ENCODE assay signal across 27 mouse cellular contexts in genomic region chr19:55369691-55370090, GRCm38 (mm10). TPM values are rescaled to one million over a fixed set of nuclear protein-coding genes. Genes with fewer than 3 reads are reported as not detected.
DNase-seq lines count a peak whose midpoint lies in the region; ATAC-seq and TF ChIP-seq lines count a peak whose summit lies in the region.
"Had no signal": no experiment of that assay in that cellular context is flagged by ENCODE, and none has a peak within 500 bp of the region (broad histone marks: within the 10 kb centered on the region; RNA-seq: fewer than 3 reads in every experiment).

No protein-coding gene starts in this region.

- no peak for ATAC-seq in heart, embryonic 16.5 days (replicated peaks; ENCODE audit: extremely low read depth, insufficient read depth, low FRiP score)
- ATAC-seq in midbrain, postnatal 0 days (ENCODE audit: low FRiP score): no peak
- ATAC-seq: activated CD4-positive, CD25-positive, alpha-beta regulatory T cell, adult 4 months; CD4-positive, CD25-positive, alpha-beta regulatory T cell, adult 4 months; hindbrain, embryonic 16.5 days; liver, embryonic 12.5 days; lung, postnatal 0 days had no signal

- DNase-seq in heart, postnatal 14 days: no peak
- DNase-seq in lung, postnatal 36 days: peak; percentile 36
- DNase-seq in lung, postnatal 10 days: no peak
- DNase-seq in NIH3T3 (ENCODE audit: low read depth): peak; percentile 73
- DNase-seq in midbrain, postnatal 0 days (ENCODE audit: low spot score): no peak
- DNase-seq in frontal cortex, adult 2 months (ENCODE audit: extremely low spot score in 1 of 2, low spot score in 1 of 2): no peak
- DNase-seq: adrenal gland, adult 8-10 months; cerebellum, adult 8-10 months; cerebellum, postnatal 25 days; gastrocnemius, postnatal 14 days; kidney, adult 18-20 months; kidney, postnatal 25 days; lung, adult 18-20 months; right cerebral cortex, postnatal 4 days; thymus, adult 18-20 months; thymus, postnatal 36 days had no signal

- H3K36me3 ChIP-seq in heart, embryonic 16.5 days (ENCODE audit: control insufficient read depth, insufficient read depth): no peaks in the 10 kb centered on the region
- H3K36me3 ChIP-seq in midbrain, postnatal 0 days (ENCODE audit: insufficient read depth, low read length): no peaks in the 10 kb centered on the region
- H3K36me3 ChIP-seq: kidney, embryonic 15.5 days; limb, embryonic 13.5 days; liver, embryonic 12.5 days; neural tube, embryonic 13.5 days had no signal

- H3K4me1 ChIP-seq in heart, embryonic 16.5 days (ENCODE audit: control insufficient read depth, insufficient read depth, low read length): peaks cover 2% of the 10 kb centered on the region; the same call in 1 of the 2 replicates
- peaks cover 4% of the 10 kb centered on the region; the same call in 1 of the 2 replicates for H3K4me1 ChIP-seq in midbrain, postnatal 0 days (ENCODE audit: insufficient read depth, low read length)
- H3K4me1 ChIP-seq: liver, embryonic 12.5 days had no signal

- 0 out of 2 replicates have a peak overlapping the region, but pooled peaks have one; percentile 15 for H3K9ac ChIP-seq in heart, embryonic 16.5 days (ENCODE audit: low read length)
- H3K9ac ChIP-seq in midbrain, postnatal 0 days (replicated peaks; ENCODE audit: low read length, poor library complexity, severe bottlenecking): 0 out of 2 replicates have a peak overlapping the region, but pooled peaks have one; percentile 0
- H3K9ac ChIP-seq: kidney, embryonic 15.5 days; limb, embryonic 13.5 days; liver, embryonic 12.5 days; neural tube, embryonic 13.5 days had no signal

- WGBS in heart, embryonic 16.5 days: 41% methylated on average over 3 of the region's 3 CpGs
- WGBS in midbrain, postnatal 0 days: 34% methylated on average over 3 of the region's 3 CpGs

- TF ChIP-seq CTCF in midbrain, postnatal 0 days (IDR thresholded peaks at IDR 0.05): no peak

- no peak overlapping the region for H3K4me2 ChIP-seq in heart, embryonic 16.5 days (ENCODE audit: low read depth, low read length)
- H3K4me2 ChIP-seq in midbrain, postnatal 0 days (ENCODE audit: low read depth, low read length, poor library complexity, severe bottlenecking): no peak overlapping the region
- H3K4me2 ChIP-seq: heart, embryonic 11.5 days; kidney, embryonic 15.5 days; limb, embryonic 13.5 days; liver, embryonic 12.5 days; neural tube, embryonic 13.5 days had no signal

- no peaks in the 10 kb centered on the region for H3K9me3 ChIP-seq in heart, embryonic 16.5 days (replicated peaks; ENCODE audit: control insufficient read depth, low read length)
- no peaks in the 10 kb centered on the region for H3K9me3 ChIP-seq in midbrain, postnatal 0 days (ENCODE audit: low read length)
- H3K9me3 ChIP-seq: kidney, embryonic 15.5 days; limb, embryonic 13.5 days; liver, embryonic 12.5 days; neural tube, embryonic 13.5 days had no signal

- H3K4me3 ChIP-seq in heart, embryonic 16.5 days (ENCODE audit: low read length): no peak overlapping the region
- no peak overlapping the region for H3K4me3 ChIP-seq in midbrain, postnatal 0 days (ENCODE audit: low read depth, low read length)
- H3K4me3 ChIP-seq: kidney, embryonic 15.5 days; limb, embryonic 13.5 days; liver, embryonic 12.5 days; neural tube, embryonic 13.5 days had no signal

- no peaks in the 10 kb centered on the region for H3K27me3 ChIP-seq in heart, embryonic 16.5 days (ENCODE audit: control insufficient read depth, insufficient read depth, low read length)
- H3K27me3 ChIP-seq in midbrain, postnatal 0 days (ENCODE audit: insufficient read depth, low read length): no peaks in the 10 kb centered on the region
- H3K27me3 ChIP-seq: kidney, embryonic 15.5 days; limb, embryonic 13.5 days; liver, embryonic 12.5 days; neural tube, embryonic 13.5 days had no signal

- intact Hi-C loops in heart, postnatal 14 days (cut with DNase I): no loop called here

- no peak overlapping the region for H3K27ac ChIP-seq in heart, embryonic 16.5 days (ENCODE audit: low read length)
- no peak overlapping the region for H3K27ac ChIP-seq in midbrain, postnatal 0 days (ENCODE audit: low read depth, low read length)
- H3K27ac ChIP-seq: kidney, embryonic 15.5 days; limb, embryonic 13.5 days; liver, embryonic 12.5 days; neural tube, embryonic 13.5 days; stomach, postnatal 0 days had no signal

RNA-seq across cellular contexts. Expression of gene Vti1a, which starts 53.6 kb away (rescaled TPM):
- 16.6 and 17.6 TPM in 2 replicates for polyA plus RNA-seq in heart, embryonic 16.5 days (2015; fragmentation: Nextera tagmentation; extraction: Ambion mirVana)
- 10 to 100 TPM; 16.0 to 16.7 TPM for total RNA-seq in heart, postnatal 14 days (2021)
- 43.2 and 52.1 TPM in 2 replicates for total RNA-seq in midbrain, postnatal 0 days (2014; rRNA removed)
- 33.8 and 34.2 TPM in 2 replicates for polyA plus RNA-seq in midbrain, postnatal 0 days (2015; fragmentation: Nextera tagmentation; extraction: Ambion mirVana)
- 36.2 and 37.9 TPM in 2 replicates for polyA plus RNA-seq in frontal cortex, adult 2 months (2012; rRNA removed)

RNA-seq across cellular contexts. Expression of gene Zdhhc6, which starts 53.9 kb away (rescaled TPM):
- polyA plus RNA-seq in heart, embryonic 16.5 days (2015; fragmentation: Nextera tagmentation; extraction: Ambion mirVana): 66.3 and 73.9 TPM in 2 replicates
- 10 to 100 TPM; 18.8 to 20.4 TPM for total RNA-seq in heart, postnatal 14 days (2021)
- 41.4 and 42.6 TPM in 2 replicates for total RNA-seq in midbrain, postnatal 0 days (2014; rRNA removed)
- 48.1 and 49.7 TPM in 2 replicates for polyA plus RNA-seq in midbrain, postnatal 0 days (2015; fragmentation: Nextera tagmentation; extraction: Ambion mirVana)
- polyA plus RNA-seq in frontal cortex, adult 2 months (2012; rRNA removed): 25.3 and 29.0 TPM in 2 replicates

Comparison
In these comparisons a context has a peak if more than half of its experiments do, and no peak if none do; other contexts are left out.
1. DNase-seq: peak in lung, postnatal 36 days (single experiment) and NIH3T3 (single experiment); none in heart, postnatal 14 days (0 of 2), lung, postnatal 10 days (single experiment), midbrain, postnatal 0 days (single experiment) and frontal cortex, adult 2 months (0 of 2).